Mouse (Mus musculus) gonadal fat pad, adult 2 months (tissue): Measurements from ENCODE around the gene Parg. TPM values are rescaled to one million over a fixed set of nuclear protein-coding genes. Genes with fewer than 3 reads are reported as not detected.
"Not testable (repeated sequence)": the region's sequence is repeated elsewhere in the genome, so short reads cannot be mapped to it uniquely, and the experiment has no call there.

ENCODE experiments used
- DNase-seq: peaks from one replicate; pipeline ENCODE4 v3.0.0-alpha.2; 2012; ENCODE audit warnings: low read depth
- polyA plus RNA-seq: library from polyadenylated mRNA; depleted of rRNA; stranded (reverse); fragments of >200 nt; gene quantifications from 2 replicates; pipeline ENCODE4 v1.2.3, GENCODE M21; 2012

Gene Parg
- polyA plus RNA-seq, 1 experiment: 4.8 TPM

- DNase-seq: no peak
Observed at GRCm38 (mm10) chr14:32179393-32180195, 22.2 kb upstream of the Parg start.

DNA sequence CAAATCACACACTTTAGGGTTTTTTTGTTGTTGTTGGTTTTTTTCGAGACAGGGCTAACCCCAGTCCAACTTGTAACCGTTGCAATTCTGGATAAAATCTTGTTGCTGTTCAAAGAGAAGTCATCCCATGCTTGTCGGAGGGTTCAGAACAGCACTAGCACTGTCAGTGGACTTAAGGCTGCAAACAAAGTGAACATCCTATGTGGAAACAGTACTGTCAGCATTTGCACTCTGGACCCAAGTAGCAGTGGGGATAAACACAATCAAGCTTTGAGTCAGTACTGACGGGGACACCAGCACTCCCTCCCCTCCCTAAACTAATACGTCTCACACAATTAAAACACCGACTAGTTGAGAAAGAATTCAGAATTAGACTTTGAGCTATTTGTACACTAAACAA is 20.9 kb upstream of the Parg start:
- DNase-seq: no peak

DNA sequence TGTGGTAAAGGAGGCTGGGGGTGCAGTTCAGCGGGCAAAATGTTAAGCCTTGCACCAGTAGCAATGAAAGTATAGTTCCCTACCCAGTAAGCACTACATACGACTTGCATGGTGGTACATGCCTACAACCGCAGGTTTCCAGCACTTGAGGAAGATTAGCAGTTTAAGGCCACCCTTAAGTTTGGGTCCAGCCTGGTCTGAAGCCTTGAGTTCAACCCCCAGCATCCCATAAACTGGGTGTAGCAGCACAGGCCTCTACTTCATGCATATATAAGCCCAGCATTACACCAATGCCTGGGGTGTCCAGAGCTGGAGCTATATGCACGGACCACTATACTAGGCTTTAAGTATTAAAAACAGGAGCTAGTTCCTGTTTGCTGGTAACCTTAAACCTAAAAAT is 17.9 kb upstream of the Parg start:
- no peak for DNase-seq

GRCm38 (mm10) chr14:32190627-32191391 is 10.9 kb upstream of the Parg start:
- no peak for DNase-seq

DNA sequence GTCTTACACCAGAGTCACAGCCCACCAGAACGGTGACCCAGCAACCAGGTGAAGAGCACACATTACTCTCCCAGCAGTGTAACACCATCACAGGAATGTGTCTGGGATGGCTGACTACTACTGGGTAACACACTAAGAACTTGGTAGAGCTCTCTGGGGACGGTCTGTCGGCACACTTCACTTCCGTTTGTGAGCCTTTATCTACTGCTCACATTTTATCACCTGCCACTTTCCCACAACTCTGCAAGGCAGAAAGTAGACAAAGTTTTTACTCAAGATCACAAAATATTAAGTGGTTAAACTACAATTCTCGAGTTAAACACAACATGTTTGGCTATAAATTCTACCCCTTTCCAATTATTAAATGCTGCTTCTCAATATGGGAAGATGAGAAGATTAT is 9.8 kb upstream of the Parg start:
- no peak for DNase-seq

DNA sequence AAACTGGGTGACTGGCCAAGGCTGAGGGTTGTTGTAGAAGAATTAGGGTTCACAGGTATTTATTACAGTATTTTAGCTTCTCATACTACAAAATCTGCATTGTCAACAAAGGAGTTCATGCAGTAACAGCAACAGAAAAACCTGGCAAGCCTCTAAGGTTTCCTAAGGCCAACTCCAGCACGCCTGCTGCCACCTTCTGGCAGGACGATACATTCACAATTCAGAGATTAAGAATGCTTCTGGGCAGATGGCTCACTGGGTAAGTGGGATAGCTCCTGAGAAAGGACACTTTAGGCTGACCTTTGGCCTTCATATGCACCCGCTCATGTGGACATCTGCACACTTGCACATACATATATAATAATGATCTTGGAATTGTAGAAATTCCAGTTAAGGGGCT is 9.3 kb upstream of the Parg start:
- DNase-seq: no peak

DNA sequence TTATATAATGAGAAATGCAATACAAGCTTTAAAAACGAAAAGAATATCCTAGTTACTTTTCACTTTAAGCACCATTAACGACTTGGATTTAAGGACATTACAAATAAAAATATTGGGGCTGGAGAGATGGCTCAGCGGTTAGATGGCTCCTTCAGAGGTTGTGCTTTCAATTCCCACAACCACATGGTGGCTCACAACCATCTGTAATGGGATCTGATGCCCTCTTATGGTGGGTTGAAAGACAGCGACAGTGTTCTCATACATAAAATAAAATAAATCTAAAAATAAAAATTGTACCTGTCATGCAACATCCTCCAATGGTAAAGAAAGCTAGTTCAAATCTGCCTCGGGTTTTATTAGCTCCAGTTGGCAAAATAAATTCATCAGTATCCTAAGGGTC is 8.2 kb upstream of the Parg start:
- DNase-seq: not testable (repeated sequence)

DNA sequence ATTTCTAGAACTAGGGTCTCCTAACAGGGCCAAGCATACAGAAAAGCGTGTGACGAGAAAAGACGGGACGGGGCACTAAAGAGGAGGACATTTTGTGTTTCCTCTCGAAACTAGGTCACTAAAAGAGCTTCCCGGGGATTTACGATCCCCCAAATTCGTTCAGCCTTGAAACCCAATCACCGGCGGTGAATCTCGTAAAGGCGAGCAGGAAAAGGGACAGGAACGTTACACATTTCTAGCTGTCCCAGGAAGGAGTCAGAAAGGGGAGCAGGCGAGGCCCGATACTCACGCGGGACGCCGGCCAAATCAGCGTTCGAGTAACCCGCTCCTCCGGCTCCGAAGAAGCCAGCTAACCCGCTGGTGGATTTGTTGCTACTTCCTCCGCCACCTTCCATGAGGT is 395 bp upstream of the Parg start:
- no peak for DNase-seq

DNA sequence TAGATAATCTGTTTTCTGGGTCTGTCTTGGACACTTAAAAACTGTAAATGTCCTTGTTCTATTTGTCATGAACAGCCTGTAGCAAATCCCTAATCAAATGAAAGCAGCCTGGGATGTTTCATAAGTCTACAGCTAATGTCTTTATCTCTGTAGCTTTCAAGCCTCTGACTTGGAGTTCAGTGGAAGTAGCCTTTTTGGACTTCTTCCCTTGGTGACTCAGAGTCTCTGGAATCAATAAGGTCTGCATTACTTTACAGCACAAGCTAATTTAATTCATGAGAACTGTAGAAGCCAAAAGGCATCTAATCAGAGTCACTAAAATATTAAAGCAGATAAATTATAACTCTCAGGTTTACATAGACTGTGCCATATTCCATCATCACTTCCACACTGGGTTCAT is 24.9 kb downstream of the Parg start:
- DNase-seq: no peak

GRCm38 (mm10) chr14:32228996-32229395 is 27.2 kb downstream of the Parg start:
- no peak for DNase-seq

- no peak for DNase-seq
Observed at GRCm38 (mm10) chr14:32242401-32242800, 40.7 kb downstream of the Parg start.

DNA sequence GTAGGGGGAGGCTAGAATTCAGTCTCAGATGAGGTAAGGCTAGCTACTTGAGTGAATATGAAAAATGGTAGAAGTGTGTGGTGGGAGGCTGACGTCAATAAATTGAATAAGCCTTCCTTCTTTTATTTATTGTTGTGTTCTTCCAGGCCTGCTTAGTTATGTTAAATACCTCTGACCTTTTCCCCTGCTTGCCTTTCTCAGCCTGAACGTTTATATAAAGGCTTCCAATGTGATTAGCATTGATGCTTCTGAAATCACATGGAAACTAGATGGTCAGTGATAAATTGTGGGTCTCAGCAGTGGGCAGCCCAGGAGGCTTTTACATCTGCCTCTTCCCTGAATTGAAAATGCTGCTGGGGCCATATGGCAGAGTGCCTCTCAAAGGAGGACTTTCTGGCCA is 44.3 kb downstream of the Parg start:
- no peak for DNase-seq

DNA sequence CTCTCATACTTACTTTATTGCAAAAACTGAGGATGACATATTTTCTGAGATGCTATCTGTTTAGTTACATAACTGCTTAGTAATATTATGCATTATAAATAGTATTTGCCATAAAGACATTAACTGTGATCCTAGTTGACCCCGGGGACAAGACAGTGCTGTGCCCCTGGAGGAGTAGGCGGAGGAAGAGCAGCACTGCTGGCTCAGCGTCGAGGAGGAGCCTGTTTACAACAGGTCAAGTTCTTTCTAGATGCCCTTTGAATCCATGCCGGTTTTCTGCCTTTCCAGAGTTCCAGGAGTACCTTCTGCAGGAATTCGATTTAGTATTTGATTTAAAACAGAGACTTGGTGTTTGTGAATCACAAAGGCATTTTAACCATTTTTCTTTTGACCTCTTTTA is 47.9 kb downstream of the Parg start:
- no peak for DNase-seq

DNA sequence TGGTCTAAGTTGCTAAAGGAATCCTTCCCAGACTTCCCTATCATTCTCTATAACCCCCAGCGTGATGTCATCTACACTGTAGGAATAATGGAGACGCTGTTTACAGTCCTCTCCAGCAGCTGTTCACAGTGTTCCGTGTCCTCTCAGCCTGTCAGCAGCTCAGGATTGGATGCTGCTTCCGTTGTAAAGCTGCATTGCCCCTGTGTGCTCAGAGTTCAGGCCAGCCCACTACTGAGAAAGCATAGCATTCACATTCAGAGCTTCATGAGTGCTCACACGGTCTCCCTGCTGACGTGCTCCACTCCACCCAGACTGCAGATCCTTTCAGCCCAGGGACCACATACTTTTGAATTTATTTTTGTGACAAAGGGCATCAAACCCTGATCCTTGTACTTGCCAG is 59.1 kb downstream of the Parg start:
- no peak for DNase-seq

DNA sequence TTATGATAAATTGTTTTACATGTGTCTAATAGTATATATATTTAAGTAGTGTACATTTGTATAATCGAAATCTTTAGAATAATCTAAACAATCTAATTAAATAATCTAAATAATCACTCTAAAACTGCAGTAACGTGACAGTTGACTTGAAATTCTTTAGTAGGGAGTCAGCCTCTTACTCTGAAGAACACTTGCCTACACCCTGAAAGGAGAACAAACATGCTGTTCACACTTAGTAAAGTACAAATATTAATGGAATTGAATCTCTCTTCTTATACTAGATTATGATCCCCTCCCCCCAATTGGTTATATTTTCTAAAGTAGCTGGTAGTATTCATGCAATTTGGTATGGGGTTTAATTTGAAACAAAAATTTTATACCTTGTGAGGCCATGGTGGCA is 60.0 kb downstream of the Parg start:
- DNase-seq: no peak

- no peak for DNase-seq
Observed at GRCm38 (mm10) chr14:32268999-32269398, 67.2 kb downstream of the Parg start.

DNA sequence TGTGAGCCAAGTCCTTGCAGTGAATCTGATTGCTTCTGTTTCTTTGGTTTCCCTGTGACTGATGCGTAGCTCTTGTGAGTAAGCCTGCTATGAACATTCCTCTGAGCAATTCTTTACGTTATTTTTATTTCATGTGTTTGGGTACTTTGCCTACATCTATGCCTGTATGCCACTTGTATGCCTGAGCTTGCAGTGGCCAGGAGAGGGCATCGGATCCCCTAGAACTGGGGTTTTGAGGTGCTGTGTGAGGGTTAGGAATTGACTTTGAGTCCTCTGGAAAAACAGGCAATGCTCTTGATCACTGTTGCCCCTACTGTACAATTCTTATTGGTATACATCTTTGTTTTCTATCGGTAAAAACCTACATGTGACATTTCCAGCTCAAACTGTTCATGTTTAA is 67.8 kb downstream of the Parg start:
- no peak for DNase-seq

DNA sequence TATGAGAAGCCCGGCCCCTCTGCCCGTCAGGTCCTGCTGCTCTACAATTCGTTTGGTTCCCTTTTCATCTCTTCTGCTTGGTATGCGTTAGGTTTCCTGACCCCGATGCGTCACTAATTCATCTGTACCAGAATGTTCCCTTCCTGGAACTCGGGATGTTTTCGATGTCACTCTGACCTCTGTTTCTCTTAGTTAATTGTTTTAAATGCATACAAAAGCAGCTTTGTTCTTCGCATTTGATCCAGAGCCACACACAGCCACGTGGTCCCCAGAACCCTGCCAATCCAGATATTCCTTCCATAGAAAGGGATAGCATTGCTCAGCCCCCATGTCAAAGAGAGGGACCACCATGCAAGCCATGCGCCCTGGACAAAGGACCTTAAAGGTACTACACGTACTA is 99.9 kb downstream of the Parg start:
- no peak for DNase-seq

DNA sequence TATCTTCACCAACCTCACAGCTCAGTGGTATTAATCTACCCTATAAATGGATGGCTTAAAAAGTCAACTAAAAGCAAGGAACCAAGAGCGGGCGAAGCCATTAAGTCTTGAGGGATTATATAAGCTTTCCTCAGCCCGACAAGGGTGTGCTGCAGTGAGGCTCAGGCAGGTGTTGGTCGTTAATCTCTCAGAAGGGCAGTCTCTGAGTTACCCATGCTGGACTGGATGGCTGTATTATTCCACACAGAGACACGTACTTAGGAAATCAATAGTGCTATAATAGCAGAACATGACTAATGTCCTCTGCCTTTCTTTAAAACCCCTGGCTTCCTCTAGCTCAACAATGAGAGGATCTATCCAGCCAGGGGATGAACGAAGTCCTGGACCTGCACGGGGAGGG is 100.7 kb downstream of the Parg start:
- no peak for DNase-seq

DNA sequence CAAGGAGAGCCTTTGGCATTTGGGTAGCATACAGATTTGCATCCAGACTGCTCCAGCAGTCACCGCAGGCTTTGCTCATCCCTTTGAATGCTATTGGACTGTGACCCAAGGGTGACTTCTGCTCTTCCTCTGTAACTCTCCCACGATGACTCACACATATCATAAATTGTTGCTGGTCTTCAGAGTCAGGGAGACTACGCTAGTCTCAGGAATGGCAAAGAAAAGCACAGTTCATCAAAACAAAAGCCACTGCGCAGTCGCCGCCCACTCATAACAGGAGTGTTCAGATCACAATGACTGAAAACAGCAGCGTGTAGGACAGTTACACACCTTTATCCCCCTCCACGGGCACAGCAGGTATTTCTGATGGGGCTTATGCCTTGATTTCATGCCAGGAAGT is 103.2 kb downstream of the Parg start:
- no peak for DNase-seq

DNA sequence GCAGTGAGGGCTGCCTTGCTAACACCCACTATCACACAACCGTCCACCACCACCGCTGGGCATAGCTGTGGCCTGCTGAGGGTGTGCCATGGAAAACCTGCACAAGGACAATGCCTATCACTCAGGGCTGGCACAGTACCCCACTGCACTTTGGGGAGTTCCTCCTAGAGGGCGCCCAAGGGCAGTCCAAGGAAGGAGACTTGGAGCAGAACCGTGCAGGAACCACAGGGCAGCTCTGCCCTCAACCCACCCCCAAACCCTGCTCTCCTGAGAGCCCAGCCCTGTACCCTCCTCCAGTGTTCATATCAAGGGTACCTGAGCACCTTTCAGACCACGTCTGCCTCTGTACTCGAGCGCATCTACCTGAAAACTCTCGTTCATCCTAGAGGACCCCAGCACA is 108.1 kb downstream of the Parg start:
- no peak for DNase-seq

- DNase-seq: no peak
Observed at GRCm38 (mm10) chr14:32311381-32312035, 109.8 kb downstream of the Parg start.

DNA sequence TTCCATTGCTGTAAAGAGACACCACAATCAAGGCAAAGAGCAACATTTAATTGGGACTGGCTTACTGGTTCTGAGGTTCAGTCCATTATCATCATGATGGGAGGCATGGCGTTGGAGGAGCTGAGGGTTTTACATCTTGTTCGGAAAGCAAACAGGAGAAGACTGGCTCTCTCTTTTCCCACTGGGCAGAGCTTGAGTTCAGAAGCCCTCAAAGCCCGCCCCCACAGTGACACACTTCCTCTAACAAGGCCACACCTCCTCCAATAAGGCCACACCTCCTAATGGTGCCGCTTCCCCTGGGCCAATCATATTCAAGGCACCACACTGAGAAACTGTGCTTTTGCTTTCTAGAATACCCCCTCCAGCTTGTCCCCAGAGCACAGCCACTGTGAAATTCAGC is 116.1 kb downstream of the Parg start:
- DNase-seq: no peak
